Mouse (Mus musculus): ENCODE data around the gene Gm38392.
A peak's percentile ranks its signal among the peaks of the same experiment; 100 is the strongest.
"Not testable (repeated sequence)": the region's sequence is repeated elsewhere in the genome, so short reads cannot be mapped to it uniquely, and the experiment has no call there.

The Gm38392 gene

GRCm38 (mm10) chr3:88287110-88287509 lies at the start of gene Gm38392:
Gene Gm38392, minus strand, starts transcription at chr3:88287210.
- DNase-seq, result no peak

GRCm38 (mm10) chr3:88336058-88337013 lies 49.3 kb upstream of the Gm38392 start, which contains the start of the genes Tmem79 and Smg5:
Gene Tmem79, minus strand, starts transcription at chr3:88336148.
Gene Smg5, plus strand, starts transcription at chr3:88336260.
- peak; percentile 97 for DNase-seq

GRCm38 (mm10) chr3:88335436-88336053 lies 48.5 kb upstream of the Gm38392 start:
- DNase-seq, result no peak

DNA sequence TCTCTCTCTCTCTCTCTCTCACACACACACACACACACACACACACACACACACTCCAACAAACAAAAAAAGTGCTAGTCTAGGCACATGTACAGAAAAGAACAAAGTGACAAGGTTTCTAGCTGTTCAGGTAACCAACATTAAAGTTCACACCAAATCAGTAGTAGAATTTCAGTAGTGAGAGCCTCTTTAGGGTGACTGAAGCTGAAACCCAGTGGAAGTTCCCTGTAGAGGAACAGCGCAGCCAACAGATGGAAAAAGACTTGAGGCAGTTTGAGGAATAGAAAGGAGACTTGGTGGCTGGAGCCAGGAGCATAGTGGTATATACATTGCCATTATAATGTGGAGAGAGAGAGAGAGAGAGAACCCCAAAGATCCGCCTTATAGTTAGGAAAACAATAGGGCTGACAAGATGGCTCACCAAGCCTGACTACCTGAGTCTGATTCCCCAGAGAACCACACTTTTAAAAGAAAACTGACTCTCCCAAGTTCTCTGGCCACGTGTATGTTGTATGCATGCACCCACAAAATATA lies 48.0 kb upstream of the Gm38392 start:
- no peak for DNase-seq

GRCm38 (mm10) chr3:88334029-88334658 lies 47.1 kb upstream of the Gm38392 start:
- no peak for DNase-seq

DNA sequence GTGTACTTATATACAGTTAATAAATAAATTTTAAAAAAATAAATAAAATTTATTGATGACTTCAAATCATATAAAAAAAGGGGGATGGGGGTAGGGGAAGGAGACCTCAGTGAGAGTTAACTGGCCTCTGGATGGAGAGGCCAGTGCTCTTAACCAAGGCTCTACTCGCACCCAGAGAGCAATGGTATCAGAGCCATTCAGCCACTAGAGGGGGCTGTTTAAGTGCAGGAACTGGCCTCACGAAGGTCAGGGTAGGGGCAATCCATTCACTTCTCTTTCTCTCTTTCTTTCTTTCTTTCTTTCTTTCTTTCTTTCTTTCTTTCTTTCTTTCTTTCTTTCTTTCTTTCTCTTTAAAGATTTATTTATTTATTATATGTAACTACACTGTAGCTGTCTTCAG lies 44.3 kb upstream of the Gm38392 start:
- DNase-seq, result no peak

- no peak for DNase-seq
Measured at GRCm38 (mm10) chr3:88328956-88329355, 41.9 kb upstream of the Gm38392 start.

- peak; percentile 66 for DNase-seq
Measured at GRCm38 (mm10) chr3:88324951-88325405, 38.0 kb upstream of the Gm38392 start, which contains the start of gene Glmp. Gene Glmp, plus strand, starts transcription at chr3:88325023.

DNA sequence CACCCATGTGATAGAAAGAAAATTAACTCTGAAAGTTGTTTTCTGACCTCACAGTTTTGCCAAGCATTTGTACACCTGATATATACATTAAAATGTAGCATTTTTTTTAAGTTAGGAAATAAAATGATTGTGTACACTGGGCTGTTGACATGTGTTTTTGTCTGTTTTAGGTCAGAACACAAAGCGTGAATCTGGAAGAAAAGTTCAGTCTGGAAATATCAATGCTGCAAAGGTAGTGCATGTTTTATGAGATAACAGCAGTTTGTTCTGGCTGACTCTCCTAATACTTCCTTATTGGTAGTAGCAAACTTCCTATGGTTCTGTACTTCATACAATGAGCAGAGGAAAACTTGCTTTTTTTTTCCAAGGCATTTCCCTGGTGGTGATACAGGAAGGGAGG lies 12.2 kb upstream of the Gm38392 start:
- no peak for DNase-seq

DNA sequence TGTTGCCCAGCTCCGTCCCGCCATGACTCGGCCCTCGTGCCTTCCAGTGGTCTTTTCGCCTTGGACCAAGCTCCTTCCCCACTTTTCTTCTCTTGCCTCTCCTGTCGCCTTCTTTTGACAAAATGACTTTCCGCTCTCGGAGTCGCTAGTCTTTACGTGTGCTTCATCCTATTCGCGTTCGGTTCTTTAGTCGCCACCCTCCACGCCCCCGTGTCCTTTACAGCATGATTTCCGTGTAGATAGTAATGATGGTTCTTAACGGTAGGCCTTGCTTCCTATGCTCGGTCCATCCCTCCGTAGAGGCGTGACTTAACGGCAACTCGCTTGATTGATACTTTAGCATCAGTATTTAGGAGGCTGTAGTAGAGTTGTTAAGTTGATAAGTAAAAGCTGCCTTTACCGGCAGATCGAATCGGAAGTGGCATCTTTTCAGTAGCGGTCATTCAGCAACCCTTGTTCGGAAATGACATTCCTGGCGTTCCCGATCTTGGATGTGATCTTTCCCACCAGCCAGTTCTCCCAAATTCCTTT lies 10.4 kb upstream of the Gm38392 start:
- DNase-seq, result peak; percentile 46

GRCm38 (mm10) chr3:88296561-88297318 lies 9.7 kb upstream of the Gm38392 start, which contains the start of the genes Tsacc and Cct3:
Gene Tsacc, minus strand, starts transcription at chr3:88296999.
Gene Cct3, plus strand, starts transcription at chr3:88297116.
- DNase-seq, result peak; percentile 98

DNA sequence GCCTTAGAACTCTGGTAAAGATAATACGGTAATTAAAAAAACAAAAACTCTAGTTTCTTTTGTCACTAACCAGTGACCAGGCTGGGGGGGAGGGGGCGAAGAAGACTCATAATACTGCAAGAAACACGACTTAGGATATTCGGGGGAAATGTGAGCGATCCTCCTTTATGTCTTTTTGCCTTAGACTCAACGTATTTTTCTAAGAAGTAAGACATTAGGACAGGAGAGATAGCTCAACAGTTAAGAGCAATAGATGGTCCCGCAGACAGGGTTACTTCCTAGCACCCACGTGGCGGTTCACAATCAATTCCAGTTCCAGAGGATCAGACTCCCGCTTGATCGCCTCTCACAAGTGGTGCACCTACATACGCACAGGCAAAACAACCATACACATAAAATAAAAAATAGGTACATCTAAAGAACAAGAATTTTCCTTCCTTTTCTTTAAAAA lies 9.1 kb upstream of the Gm38392 start:
- DNase-seq, result no peak

DNA sequence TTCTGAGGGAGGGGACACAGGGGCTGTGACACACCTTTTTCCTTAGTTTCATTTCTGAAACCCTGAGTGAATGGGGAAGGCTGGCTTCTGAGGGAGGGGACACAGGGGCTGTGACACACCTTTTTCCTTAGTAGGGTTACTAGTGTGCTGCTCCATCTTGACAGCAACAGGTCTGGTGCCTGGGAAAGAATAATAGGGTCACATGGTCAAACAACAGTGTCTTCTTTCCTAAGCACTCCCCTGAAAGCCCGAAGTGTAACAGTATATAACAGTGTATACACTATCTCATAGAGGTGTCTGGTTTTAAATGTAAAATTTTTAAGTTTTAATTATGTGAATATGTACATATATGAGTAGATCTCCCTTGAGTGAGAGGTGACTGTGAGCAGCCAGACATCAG lies 8.3 kb upstream of the Gm38392 start:
- not testable (repeated sequence) for DNase-seq

- DNase-seq, result no peak
Measured at GRCm38 (mm10) chr3:88291970-88292369, 5.0 kb upstream of the Gm38392 start.

- not testable (repeated sequence) for DNase-seq
Measured at GRCm38 (mm10) chr3:88288133-88288713, 1.2 kb upstream of the Gm38392 start.

GRCm38 (mm10) chr3:88285565-88285895 lies 1.5 kb downstream of the Gm38392 start:
- DNase-seq, result not testable (repeated sequence)

DNA sequence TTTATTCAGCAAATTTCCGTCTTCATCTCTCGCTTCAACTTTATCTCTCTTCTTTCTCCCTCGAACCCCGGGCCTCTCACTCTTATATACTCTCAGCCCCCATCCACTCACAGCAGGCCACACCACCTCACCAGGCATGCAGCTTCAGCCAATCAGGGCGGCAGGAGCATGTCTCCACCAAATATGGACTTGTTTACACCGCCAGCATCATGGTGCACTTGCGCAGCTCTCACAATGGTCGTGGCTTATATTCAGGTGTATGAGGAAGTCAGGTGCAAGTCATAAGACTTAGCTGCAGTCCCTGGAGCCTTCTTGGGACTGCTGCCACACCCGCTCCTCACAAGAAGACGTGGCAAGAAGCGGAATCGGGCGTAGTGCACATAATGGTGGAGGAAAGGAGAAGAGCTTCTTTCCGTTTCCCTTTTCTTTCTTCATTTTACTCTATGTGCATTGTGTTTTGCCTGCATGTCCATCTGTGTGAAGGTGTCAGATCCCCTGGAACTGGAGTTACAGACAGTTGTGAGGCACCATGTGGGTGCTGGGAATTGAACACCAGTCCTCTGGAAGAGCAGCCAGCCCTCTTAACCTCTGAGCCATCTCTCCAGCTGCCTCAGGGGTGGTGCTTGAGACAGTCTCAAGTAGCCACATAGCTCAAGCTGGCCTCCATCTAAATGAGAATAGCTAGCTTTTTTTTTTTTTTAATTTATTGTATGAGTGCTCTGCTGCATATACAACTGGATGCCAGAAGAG lies 2.0 kb downstream of the Gm38392 start:
- not testable (repeated sequence) for DNase-seq

DNA sequence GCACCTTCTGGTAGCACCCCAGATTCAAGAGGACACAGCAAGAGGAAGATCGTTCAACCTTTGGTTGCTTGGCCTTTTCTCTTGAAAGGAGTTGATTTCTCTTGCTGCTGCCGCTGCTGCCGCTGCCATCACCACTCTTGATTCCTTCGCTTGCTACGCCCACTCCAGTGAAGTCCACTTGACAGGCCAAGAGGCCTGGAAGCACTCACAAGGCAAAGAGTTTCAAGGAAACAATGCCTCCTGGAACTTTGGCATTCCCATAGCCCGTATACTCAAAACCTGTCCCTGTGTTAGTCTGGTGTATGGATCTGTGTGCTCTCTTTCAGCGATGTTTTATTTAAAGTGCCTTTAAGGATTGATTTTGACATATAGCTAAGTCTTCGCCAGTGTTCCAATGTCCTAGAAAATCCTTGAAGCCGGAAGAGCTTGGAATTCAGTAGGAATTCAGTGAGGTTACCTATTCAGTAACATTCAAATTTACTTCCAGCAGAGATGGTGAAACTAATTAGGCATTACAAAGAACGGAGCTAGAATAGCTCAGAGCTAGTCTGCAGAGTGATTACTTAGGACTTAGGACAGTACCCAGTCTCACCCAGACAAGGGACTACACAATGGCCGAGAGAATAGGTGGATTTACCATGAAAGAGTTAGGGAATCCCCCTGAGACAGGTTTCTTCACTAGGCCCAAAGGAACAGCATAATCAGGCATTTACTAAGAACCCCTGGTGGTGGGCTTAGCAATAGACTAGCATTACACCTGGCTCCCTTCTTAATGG lies 5.7 kb downstream of the Gm38392 start:
- not testable (repeated sequence) for DNase-seq

DNA sequence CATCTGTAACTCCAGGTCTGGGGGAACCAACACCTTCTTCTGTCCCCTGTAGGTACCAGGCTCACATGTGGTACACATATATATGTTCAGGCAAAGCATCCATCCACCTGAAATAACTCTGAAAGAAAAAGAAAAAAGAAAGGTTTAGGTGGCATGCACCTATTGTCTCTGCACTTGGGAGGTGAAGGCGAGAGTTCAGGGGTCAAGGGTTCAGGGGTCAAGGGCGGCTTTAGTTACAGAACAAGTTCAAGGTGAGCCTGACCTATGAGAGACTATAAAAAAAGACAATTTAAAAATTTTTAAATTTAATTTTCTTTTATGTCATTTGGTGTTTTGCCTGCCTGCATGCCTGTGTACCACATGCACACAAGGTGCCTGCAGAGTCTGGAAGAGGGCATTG lies 7.0 kb downstream of the Gm38392 start:
- DNase-seq, result no peak
